Mouse (Mus musculus) liver, embryonic 14.5 days (tissue): ENCODE results near the gene Pxmp4. TPM values are rescaled to one million over a fixed set of nuclear protein-coding genes. Genes with fewer than 3 reads are reported as not detected.

Experiments used
- ATAC-seq: fragments of 200-750 bp; cut with Nextera tagmentation; 2 replicates; pipeline ENCODE4 v1.8.0; 2017; ENCODE audit warnings: moderate number of reproducible peaks, mild to moderate bottlenecking, moderate library complexity; ENCODE audit not compliant: insufficient read depth
- DNase-seq, 3 experiments: peaks; one replicate each; pipeline ENCODE4 v3.0.0-alpha.2; 2012 to 2013; ENCODE audit warnings: low read depth in 3 of 3, low spot score in 3 of 3
- H3K27ac ChIP-seq: fragments of 300-500 bp; sonication (generic); 2 replicates; pipeline ENCODE4 v1.5.1; 2014; ENCODE audit warnings: moderate library complexity, mild to moderate bottlenecking, control low read depth, inconsistent platforms
- H3K27me3 ChIP-seq: fragments of 300-500 bp; sonication (generic); 2 replicates; pipeline ENCODE4 v1.6.1; 2014; ENCODE audit warnings: mild to moderate bottlenecking, low read length, moderate library complexity; ENCODE audit not compliant: control insufficient read depth, insufficient read depth
- H3K36me3 ChIP-seq: fragments of 300-500 bp; sonication (generic); replicated peaks from 2 replicates; pipeline ENCODE4 v1.6.1; 2014; ENCODE audit warnings: low read depth; ENCODE audit not compliant: control insufficient read depth, insufficient read depth
- H3K4me1 ChIP-seq, 2 experiments: fragments of 200-500 bp in 1 of 2; fragments of 300-500 bp in 1 of 2; sonication (generic) in 1 of 2; replicated peaks; 2 replicates each; pipeline ENCODE4 v1.6.1; 2012 to 2014; ENCODE audit warnings: antibody characterized with exemption in 1 of 2, inconsistent platforms in 1 of 2, low read length in 1 of 2; ENCODE audit not compliant: control insufficient read depth in 2 of 2, insufficient read depth in 2 of 2
- H3K4me2 ChIP-seq: fragments of 300-500 bp; sonication (generic); 2 replicates; pipeline ENCODE4 v1.6.1; 2014; ENCODE audit warnings: low read depth, mild to moderate bottlenecking, control low read depth, moderate library complexity
- H3K4me3 ChIP-seq, 2 experiments: fragments of 200-500 bp in 1 of 2; fragments of 300-500 bp in 1 of 2; sonication (generic) in 1 of 2; 2 replicates each; pipeline ENCODE4 v1.5.1; 2012 to 2014; ENCODE audit warnings: low read depth in 2 of 2, low read length in 2 of 2, mild to moderate bottlenecking in 2 of 2, control low read depth in 1 of 2, inconsistent platforms in 1 of 2, moderate library complexity in 1 of 2; ENCODE audit not compliant: insufficient read depth in 1 of 2
- H3K9ac ChIP-seq: fragments of 300-500 bp; sonication (generic); replicated peaks from 2 replicates; pipeline ENCODE4 v1.6.1; 2014; ENCODE audit warnings: mild to moderate bottlenecking, control low read depth, moderate library complexity
- H3K9me3 ChIP-seq: fragments of 300-500 bp; sonication (generic); 2 replicates; pipeline ENCODE4 v1.6.1; 2016; ENCODE audit warnings: low read length, mixed read lengths; ENCODE audit not compliant: control insufficient read depth
- CTCF ChIP-seq: IDR thresholded peaks from 2 replicates; pipeline ENCODE4 v1.5.1; 2016; ENCODE audit warnings: antibody characterized with exemption, low read depth, control low read depth
- EP300 ChIP-seq: IDR thresholded peaks from 2 replicates; pipeline ENCODE4 v1.6.1; 2016; ENCODE audit warnings: antibody characterized with exemption, low read depth
- WGBS: fragments of 180-500 bp; shearing (Covaris S2); extraction: QIAGEN DNeasy Blood & Tissue Kit; methylation state at CpG from one replicate; pipeline ENCODE4 v1.1.7; 2014; ENCODE audit not compliant: insufficient replicate concordance; 5-methylcytosine and 5-hydroxymethylcytosine counted together
- polyA plus RNA-seq, 2 experiments: library from polyadenylated mRNA; depleted of rRNA in 1 of 2; stranded (reverse) in 1 of 2; unstranded in 1 of 2; fragments of >200 nt; fragmentation: Nextera tagmentation in 1 of 2; extraction: Ambion mirVana in 1 of 2; gene quantifications; 2 replicates each; pipeline versions ENCODE4 v1.2.1 to v1.2.3; 2012 to 2014

Pxmp4 gene
- polyA plus RNA-seq, 2 experiments, result 18.7 to 30.2 TPM

DNA sequence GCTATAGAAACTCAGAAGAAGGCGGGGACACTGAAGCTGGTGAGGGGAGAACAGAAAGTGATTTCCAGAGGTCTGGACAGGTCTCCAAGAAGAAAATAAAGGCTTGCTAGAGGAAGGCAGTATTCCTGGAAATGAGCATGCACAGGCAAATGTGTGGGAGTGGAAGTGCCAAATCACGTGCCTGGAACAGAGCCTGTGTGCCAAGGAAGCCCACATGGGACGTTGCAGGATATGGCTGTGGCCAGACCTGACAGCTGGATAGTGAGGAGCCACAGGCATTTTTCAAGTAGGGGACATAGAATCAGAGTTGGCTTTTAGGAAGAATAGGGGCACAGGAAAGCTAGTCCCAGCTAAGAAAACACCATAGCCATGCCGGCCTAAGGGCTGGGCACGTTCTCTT lies 7.7 kb downstream of the Pxmp4 start:
- 76% methylated on average over 5 of the region's 5 CpGs for WGBS

GRCm38 (mm10) chr2:154593025-154593424 lies 10.5 kb downstream of the Pxmp4 start:
- H3K4me2 ChIP-seq, result no peak overlapping the region
- H3K27ac ChIP-seq, result no peak overlapping the region
- no peak overlapping the region for H3K9ac ChIP-seq
- no peaks in the 10 kb centered on the region for H3K4me1 ChIP-seq
- H3K9me3 ChIP-seq, result no peaks in the 10 kb centered on the region
- ATAC-seq (no peak), DNase-seq (no peak)
- TF ChIP-seq CTCF (peak; percentile 88), EP300 (no peak)
- H3K4me3 ChIP-seq, result no peak overlapping the region
- H3K36me3 ChIP-seq, result no peaks in the 10 kb centered on the region; the same call in 1 of the 2 replicates
- WGBS, result 52% methylated on average over 3 of the region's 3 CpGs
- no peaks in the 10 kb centered on the region for H3K27me3 ChIP-seq

More for the DNA sequence above, 7.7 kb downstream of the Pxmp4 start:
- H3K36me3 ChIP-seq, result no peaks in the 10 kb centered on the region; the same call in 1 of the 2 replicates
- ATAC-seq, result no peak
- H3K9ac ChIP-seq, result no peak overlapping the region
- H3K27me3 ChIP-seq, result no peaks in the 10 kb centered on the region
- H3K4me1 ChIP-seq, result 0 out of 4 replicates have a peak, but pooled peaks cover 0 to 2% of the 10 kb centered on the region in 2 experiments
- H3K4me3 ChIP-seq, result no peak overlapping the region
- H3K4me2 ChIP-seq, result no peak overlapping the region
- no peak for TF ChIP-seq EP300
- TF ChIP-seq CTCF, result no peak
- H3K9me3 ChIP-seq, result no peaks in the 10 kb centered on the region
- no peak overlapping the region for H3K27ac ChIP-seq
- DNase-seq, result no peak

- Histone ChIP-seq H3K27ac (no peak overlapping the region), H3K9ac (no peak overlapping the region), H3K36me3 (peaks cover 6% of the 10 kb centered on the region), H3K27me3 (no peaks in the 10 kb centered on the region), H3K9me3 (no peaks in the 10 kb centered on the region), H3K4me1 (no peaks in the 10 kb centered on the region), H3K4me3 (no peak overlapping the region), H3K4me2 (no peak overlapping the region)
- 60% methylated on average over 3 of the region's 3 CpGs for WGBS
- no peak for ATAC-seq
- TF ChIP-seq CTCF (no peak), EP300 (no peak)
- DNase-seq, result no peak
Observed at GRCm38 (mm10) chr2:154591239-154591638, 12.3 kb downstream of the Pxmp4 start.

- 80% methylated on average over 4 of the region's 4 CpGs for WGBS
- Histone ChIP-seq H3K27me3 (no peaks in the 10 kb centered on the region), H3K36me3 (peaks cover 6% of the 10 kb centered on the region), H3K27ac (no peak overlapping the region), H3K4me2 (no peak overlapping the region), H3K9ac (no peak overlapping the region), H3K4me3 (no peak overlapping the region), H3K9me3 (no peaks in the 10 kb centered on the region), H3K4me1 (peaks cover 0 to 4% of the 10 kb centered on the region in 2 experiments; a peak in 3 of 4 replicates)
- ATAC-seq (no peak), DNase-seq (no peak)
- TF ChIP-seq CTCF, result no peak
- TF ChIP-seq EP300, result no peak
Observed at GRCm38 (mm10) chr2:154589051-154589450, 14.5 kb downstream of the Pxmp4 start.

- WGBS, result 57% methylated on average over 5 of the region's 5 CpGs
- H3K27me3 ChIP-seq, result no peaks in the 10 kb centered on the region
- ATAC-seq (no peak), DNase-seq (no peak)
- no peaks in the 10 kb centered on the region for H3K9me3 ChIP-seq
- H3K4me3 ChIP-seq, result no peak overlapping the region
- no peak for TF ChIP-seq EP300
- peak; percentile 79 for TF ChIP-seq CTCF
- no peak overlapping the region for H3K9ac ChIP-seq
- no peak overlapping the region for H3K27ac ChIP-seq
- H3K4me2 ChIP-seq, result no peak overlapping the region
- peaks cover 6% of the 10 kb centered on the region for H3K36me3 ChIP-seq
- H3K4me1 ChIP-seq, result peaks cover 0 to 18% of the 10 kb centered on the region in 2 experiments
Observed at GRCm38 (mm10) chr2:154586405-154586804, 17.1 kb downstream of the Pxmp4 start.
